Mouse (Mus musculus): ENCODE results near the gene Bend5.

The Bend5 gene

GRCm38 (mm10) chr4:111442435-111443238, 27.8 kb downstream of the Bend5 start:
- no peak for DNase-seq (ENCODE audit: low spot score)

GRCm38 (mm10) chr4:111443906-111444615, 29.3 kb downstream of the Bend5 start:
- DNase-seq (ENCODE audit: low spot score), result no peak

GRCm38 (mm10) chr4:111444616-111445160, 29.9 kb downstream of the Bend5 start:
- DNase-seq (ENCODE audit: low spot score), result no peak

GRCm38 (mm10) chr4:111447918-111448317, 33.1 kb downstream of the Bend5 start:
- no peak for DNase-seq (ENCODE audit: low spot score)

- DNase-seq (ENCODE audit: low spot score), result no peak
Measured at GRCm38 (mm10) chr4:111448586-111448985, 33.8 kb downstream of the Bend5 start.

- DNase-seq (ENCODE audit: low spot score), result no peak
Measured at GRCm38 (mm10) chr4:111449442-111450199, 34.8 kb downstream of the Bend5 start.

GRCm38 (mm10) chr4:111451283-111451918, 36.6 kb downstream of the Bend5 start:
- no peak for DNase-seq (ENCODE audit: low spot score)

- DNase-seq (ENCODE audit: low spot score), result no peak
Measured at GRCm38 (mm10) chr4:111452192-111452591, 37.4 kb downstream of the Bend5 start.

GRCm38 (mm10) chr4:111453275-111453674, 38.5 kb downstream of the Bend5 start:
- no peak for DNase-seq (ENCODE audit: low spot score)

GRCm38 (mm10) chr4:111455621-111456020, 40.8 kb downstream of the Bend5 start:
- DNase-seq (ENCODE audit: low spot score), result no peak

GRCm38 (mm10) chr4:111457568-111457967, 42.8 kb downstream of the Bend5 start:
- DNase-seq (ENCODE audit: low spot score), result no peak

- no peak for DNase-seq (ENCODE audit: low spot score)
Measured at GRCm38 (mm10) chr4:111467293-111467773, 52.5 kb downstream of the Bend5 start.

- no peak for DNase-seq (ENCODE audit: low spot score)
Measured at GRCm38 (mm10) chr4:111467796-111468195, 53.0 kb downstream of the Bend5 start.

GRCm38 (mm10) chr4:111469847-111470246, 55.0 kb downstream of the Bend5 start:
- DNase-seq (ENCODE audit: low spot score), result no peak

- DNase-seq (ENCODE audit: low spot score), result no peak
Measured at GRCm38 (mm10) chr4:111471726-111472125, 56.9 kb downstream of the Bend5 start.

GRCm38 (mm10) chr4:111472511-111472910, 57.7 kb downstream of the Bend5 start:
- DNase-seq (ENCODE audit: low spot score), result no peak

GRCm38 (mm10) chr4:111473014-111473413, 58.2 kb downstream of the Bend5 start:
- DNase-seq (ENCODE audit: low spot score), result no peak

- no peak for DNase-seq (ENCODE audit: low spot score)
Measured at GRCm38 (mm10) chr4:111475374-111475971, 60.7 kb downstream of the Bend5 start.

GRCm38 (mm10) chr4:111477507-111477906, 62.7 kb downstream of the Bend5 start:
- DNase-seq (ENCODE audit: low spot score), result no peak

- DNase-seq (ENCODE audit: low spot score), result no peak
Measured at GRCm38 (mm10) chr4:111483499-111483898, 68.7 kb downstream of the Bend5 start.

- DNase-seq (ENCODE audit: low spot score), result no peak
Measured at GRCm38 (mm10) chr4:111485189-111485588, 70.4 kb downstream of the Bend5 start.
